Mouse (Mus musculus): ENCODE measurements at regions not wholly inside any gene's neighbourhood (a gene's known extent, or its start where the extent isn't known, plus 50 kb on each side); places are given as distances from the start of the nearest gene placed in this dataset.

DNA sequence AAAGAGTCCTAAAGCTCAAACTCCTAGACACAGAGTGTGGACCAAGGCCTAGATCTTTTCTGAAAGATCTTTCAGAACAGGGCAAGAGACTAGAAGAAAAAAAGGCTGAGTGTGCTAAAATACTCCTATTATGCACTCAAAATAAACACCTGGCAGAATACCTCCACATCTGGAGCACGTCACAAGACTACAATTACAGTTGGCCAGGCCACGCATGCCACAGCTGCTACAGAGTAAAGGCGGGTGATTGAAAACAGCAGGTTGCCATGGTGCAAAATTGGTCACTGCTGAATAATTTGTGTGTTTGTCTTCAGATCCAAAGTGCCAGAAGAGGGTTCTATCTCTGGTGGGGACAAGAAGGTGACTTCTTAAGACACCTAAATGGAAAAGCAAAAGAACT lies 82.8 kb upstream of the Gm26657 start:
- no peak for TF ChIP-seq EP300 (optimal IDR thresholded peaks at IDR 0.05)
- no peak for TF ChIP-seq CTCF (IDR thresholded peaks at IDR 0.05; ENCODE audit: low read depth)

All from stomach, postnatal 0 days (tissue).